Mouse (Mus musculus) C2C12 (cell line): ENCODE data around the gene Ror1. TPM values are rescaled to one million over a fixed set of nuclear protein-coding genes. Genes with fewer than 3 reads are reported as not detected.

Experiments used
- H3K27me3 ChIP-seq: one replicate; pipeline ENCODE4 v1.6.1; 2011; ENCODE audit not compliant: control insufficient read depth, insufficient read depth, insufficient read length
- H3K36me3 ChIP-seq: one replicate; pipeline ENCODE4 v1.6.1; 2011; ENCODE audit not compliant: control insufficient read depth, insufficient read depth
- H3K4me3 ChIP-seq: one replicate; pipeline ENCODE4 v1.5.1; 2011; ENCODE audit warnings: mild to moderate bottlenecking, control low read depth; ENCODE audit not compliant: poor library complexity, insufficient read depth, severe bottlenecking
- H3K79me2 ChIP-seq: one replicate; pipeline ENCODE4 v1.6.1; 2011; ENCODE audit not compliant: control insufficient read depth, insufficient read depth
- H3K79me3 ChIP-seq: one replicate; pipeline ENCODE4 v1.6.1; 2011; ENCODE audit warnings: low read depth, control low read depth
- H3ac ChIP-seq: one replicate; pipeline ENCODE3; 2011; ENCODE audit warnings: low read depth; ENCODE audit not compliant: control insufficient read depth, insufficient read length
- CEBPB ChIP-seq: IDR thresholded peaks from one replicate; pipeline ENCODE4 v1.6.1; 2011; ENCODE audit warnings: low read depth, mild to moderate bottlenecking, control low read depth, moderate library complexity
- CTCF ChIP-seq: IDR thresholded peaks from one replicate; pipeline ENCODE4 v1.5.1; 2011; ENCODE audit not compliant: control insufficient read depth, insufficient read depth, insufficient read length
- FOSL1 ChIP-seq: IDR thresholded peaks from one replicate; pipeline ENCODE4 v1.8.0; 2011; ENCODE audit warnings: mild to moderate bottlenecking, low read length; ENCODE audit not compliant: poor library complexity, insufficient read depth, severe bottlenecking
- MAX ChIP-seq: IDR thresholded peaks from one replicate; pipeline ENCODE4 v1.6.1; 2011; ENCODE audit warnings: mild to moderate bottlenecking, control low read depth
- MYOD1 ChIP-seq: IDR thresholded peaks from one replicate; pipeline ENCODE4 v1.6.1; 2011; ENCODE audit warnings: low read depth; ENCODE audit not compliant: control insufficient read depth, insufficient read length
- MYOG ChIP-seq: IDR thresholded peaks from one replicate; pipeline ENCODE4 v1.6.1; 2011; ENCODE audit not compliant: control insufficient read depth, insufficient read length; ENCODE audit errors: extremely low read depth
- USF1 ChIP-seq: IDR thresholded peaks from one replicate; pipeline ENCODE4 v1.6.1; 2011; ENCODE audit warnings: low read depth, mild to moderate bottlenecking, control low read depth, moderate library complexity
- polyA plus RNA-seq: library from polyadenylated mRNA; unstranded; fragments of >200 nt; fragmentation: generic; extraction: Trizol; gene quantifications from one replicate; pipeline ENCODE4 v1.2.1, GENCODE M21; 2012; ENCODE audit warnings: missing spikeins

Gene Ror1
- polyA plus RNA-seq, 1 experiment: 0.04 TPM

- H3K27me3 ChIP-seq: no peaks in the 10 kb centered on the region
- no peak overlapping the region for H3K4me3 ChIP-seq
- H3K79me3 ChIP-seq: no peaks in the 10 kb centered on the region
- H3ac ChIP-seq: no peak overlapping the region
- H3K36me3 ChIP-seq: no peaks in the 10 kb centered on the region
- no peaks in the 10 kb centered on the region for H3K79me2 ChIP-seq
- TF ChIP-seq MYOG: no peak
- TF ChIP-seq FOSL1: no peak
- TF ChIP-seq CTCF: no peak
- TF ChIP-seq CEBPB: no peak
- no peak for TF ChIP-seq USF1
- no peak for TF ChIP-seq MYOD1
- no peak for TF ChIP-seq MAX
Observed at GRCm38 (mm10) chr4:100300171-100300570, 204.6 kb downstream of the Ror1 start.

GRCm38 (mm10) chr4:100301423-100301822 is 205.8 kb downstream of the Ror1 start:
- no peak overlapping the region for H3ac ChIP-seq
- H3K36me3 ChIP-seq: no peaks in the 10 kb centered on the region
- no peaks in the 10 kb centered on the region for H3K27me3 ChIP-seq

GRCm38 (mm10) chr4:100307365-100307764 is 211.8 kb downstream of the Ror1 start:
- Histone ChIP-seq H3K79me3 (no peaks in the 10 kb centered on the region), H3ac (no peak overlapping the region), H3K79me2 (no peaks in the 10 kb centered on the region), H3K4me3 (no peak overlapping the region), H3K27me3 (no peaks in the 10 kb centered on the region), H3K36me3 (no peaks in the 10 kb centered on the region)
- TF ChIP-seq MYOG: no peak
- no peak for TF ChIP-seq CEBPB
- no peak for TF ChIP-seq USF1
- TF ChIP-seq CTCF: no peak
- TF ChIP-seq FOSL1: no peak
- TF ChIP-seq MYOD1: no peak
- TF ChIP-seq MAX: no peak

More at GRCm38 (mm10) chr4:100301423-100301822, 205.8 kb downstream of the Ror1 start:
- TF ChIP-seq MYOD1 (no peak), USF1 (no peak), MYOG (no peak), FOSL1 (no peak), MAX (no peak), CEBPB (no peak), CTCF (no peak)
- Histone ChIP-seq H3K79me3 (no peaks in the 10 kb centered on the region), H3K4me3 (no peak overlapping the region), H3K79me2 (no peaks in the 10 kb centered on the region)

- no peaks in the 10 kb centered on the region for H3K79me3 ChIP-seq
- TF ChIP-seq CEBPB (no peak), CTCF (no peak)
- H3K4me3 ChIP-seq: no peak overlapping the region
- no peak overlapping the region for H3ac ChIP-seq
- H3K79me2 ChIP-seq: no peaks in the 10 kb centered on the region
- H3K36me3 ChIP-seq: no peaks in the 10 kb centered on the region
- no peaks in the 10 kb centered on the region for H3K27me3 ChIP-seq
Observed at GRCm38 (mm10) chr4:100311775-100312537, 216.4 kb downstream of the Ror1 start.

GRCm38 (mm10) chr4:100315066-100315465 is 219.5 kb downstream of the Ror1 start:
- no peaks in the 10 kb centered on the region for H3K79me3 ChIP-seq
- H3K36me3 ChIP-seq: no peaks in the 10 kb centered on the region
- H3ac ChIP-seq: no peak overlapping the region
- H3K27me3 ChIP-seq: no peaks in the 10 kb centered on the region
- no peak for TF ChIP-seq CEBPB
- TF ChIP-seq USF1: no peak
- TF ChIP-seq MAX: no peak
- no peak for TF ChIP-seq FOSL1
- TF ChIP-seq MYOD1: no peak
- no peak for TF ChIP-seq MYOG
- H3K79me2 ChIP-seq: no peaks in the 10 kb centered on the region
- no peak overlapping the region for H3K4me3 ChIP-seq

- Histone ChIP-seq H3K79me3 (no peaks in the 10 kb centered on the region), H3K27me3 (no peaks in the 10 kb centered on the region), H3ac (no peak overlapping the region), H3K79me2 (no peaks in the 10 kb centered on the region), H3K36me3 (no peaks in the 10 kb centered on the region), H3K4me3 (no peak overlapping the region)
- TF ChIP-seq USF1: no peak
- TF ChIP-seq MAX: no peak
- no peak for TF ChIP-seq CEBPB
- no peak for TF ChIP-seq MYOG
- no peak for TF ChIP-seq CTCF
- no peak for TF ChIP-seq FOSL1
- no peak for TF ChIP-seq MYOD1
Observed at GRCm38 (mm10) chr4:100321758-100322157, 226.2 kb downstream of the Ror1 start.
